In the genomic region with DNA sequence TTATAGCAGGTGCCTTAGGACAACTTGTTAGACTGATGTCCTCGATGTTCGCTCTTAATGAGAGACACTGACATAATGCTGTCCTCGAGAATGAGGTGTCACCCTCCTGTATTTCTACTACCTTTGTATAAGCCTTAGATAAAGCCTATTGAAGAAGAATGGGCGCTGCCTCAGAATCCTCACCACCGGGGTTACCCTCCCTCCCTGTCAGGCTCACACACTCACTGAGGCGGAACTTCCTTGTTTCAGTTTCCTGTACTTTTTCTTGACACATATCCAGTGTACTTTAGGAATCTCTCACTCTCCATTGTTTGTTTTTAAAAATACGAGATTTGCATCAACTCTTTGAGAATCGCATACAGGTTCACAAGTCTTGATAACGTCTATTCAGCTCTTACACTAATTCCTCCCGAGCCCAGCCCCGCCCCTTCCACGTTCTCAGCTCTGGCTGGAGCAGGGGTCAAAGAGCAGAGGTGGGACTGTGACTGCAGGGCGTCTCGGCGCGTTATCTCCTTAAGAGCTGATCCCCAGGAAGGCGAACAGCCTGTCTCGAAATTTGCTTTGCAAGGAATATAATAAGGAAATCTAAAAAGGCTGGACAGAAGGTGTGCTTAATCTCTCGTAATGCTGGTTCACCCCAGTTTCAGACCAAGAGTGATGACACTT, we compare ENCODE assay signal across 9 mouse cellular contexts. TPM values are rescaled to one million over a fixed set of nuclear protein-coding genes. Genes with fewer than 3 reads are reported as not detected.
DNase-seq lines count a peak whose midpoint lies in the region; ATAC-seq and TF ChIP-seq lines count a peak whose summit lies in the region.
"Had no signal": no experiment of that assay in that cellular context is flagged by ENCODE, and none has a peak within 500 bp of the region (broad histone marks: within the 10 kb centered on the region; RNA-seq: fewer than 3 reads in every experiment).

No protein-coding gene starts in this region.

- no peak for TF ChIP-seq POLR2A in embryonic fibroblast, embryonic 13.5 days (IDR thresholded peaks at IDR 0.05; ENCODE audit: low read depth, low read length)

- H3K4me1 ChIP-seq in heart, embryonic 10.5 days, result 0 out of 2 replicates have a peak, but pooled peaks cover 5% of the 10 kb centered on the region
- no peaks in the 10 kb centered on the region; the same call in 1 of the 2 replicates for H3K4me1 ChIP-seq in embryonic fibroblast, embryonic 13.5 days (ENCODE audit: control insufficient read depth, insufficient read depth, low read length)
- no peaks in the 10 kb centered on the region for H3K4me1 ChIP-seq in intestine, embryonic 15.5 days (replicated peaks)
- 0 out of 2 replicates have a peak, but pooled peaks cover 7% of the 10 kb centered on the region for H3K4me1 ChIP-seq in liver, embryonic 15.5 days (replicated peaks)
- H3K4me1 ChIP-seq in neural tube, embryonic 12.5 days, result 0 out of 2 replicates have a peak, but pooled peaks cover 6% of the 10 kb centered on the region

- H3K4me3 ChIP-seq in heart, embryonic 10.5 days, result peak overlapping the region; percentile 59
- peak overlapping the region; percentile 35 for H3K4me3 ChIP-seq in embryonic fibroblast, embryonic 13.5 days (ENCODE audit: insufficient read depth, low read length)
- H3K4me3 ChIP-seq in intestine, embryonic 15.5 days (replicated peaks), result peak overlapping the region; percentile 31
- peak overlapping the region; percentile 41 for H3K4me3 ChIP-seq in liver, embryonic 15.5 days (replicated peaks)
- 0 out of 2 replicates have a peak overlapping the region, but pooled peaks have one; percentile 16 for H3K4me3 ChIP-seq in neural tube, embryonic 12.5 days

- TF ChIP-seq CTCF in embryonic fibroblast, embryonic 13.5 days (IDR thresholded peaks at IDR 0.05; ENCODE audit: borderline replicate concordance, insufficient read depth, low read length), result no peak

- H3K27ac ChIP-seq in heart, embryonic 10.5 days, result peak overlapping the region; percentile 47; the same call in 1 of the 2 replicates
- H3K27ac ChIP-seq in embryonic fibroblast, embryonic 13.5 days (ENCODE audit: insufficient read depth, low read length), result no peak overlapping the region
- H3K27ac ChIP-seq in intestine, embryonic 15.5 days, result no peak overlapping the region
- H3K27ac ChIP-seq in liver, embryonic 15.5 days (replicated peaks), result no peak overlapping the region
- H3K27ac ChIP-seq in neural tube, embryonic 12.5 days, result no peak overlapping the region

- intact Hi-C loops in heart, postnatal 25 days (cut with DNase I), result no loop called here

- H3K4me2 ChIP-seq in intestine, embryonic 15.5 days (replicated peaks), result peak overlapping the region; percentile 59
- peak overlapping the region; percentile 60 for H3K4me2 ChIP-seq in liver, embryonic 15.5 days
- H3K4me2 ChIP-seq in neural tube, embryonic 12.5 days (replicated peaks), result peak overlapping the region; percentile 52

- no peaks in the 10 kb centered on the region for H3K27me3 ChIP-seq in heart, embryonic 10.5 days (ENCODE audit: insufficient read depth, poor library complexity, severe bottlenecking)
- no peaks in the 10 kb centered on the region for H3K27me3 ChIP-seq in intestine, embryonic 15.5 days (replicated peaks)
- H3K27me3 ChIP-seq in liver, embryonic 15.5 days, result no peaks in the 10 kb centered on the region
- no peaks in the 10 kb centered on the region for H3K27me3 ChIP-seq in neural tube, embryonic 12.5 days (replicated peaks)
- H3K27me3 ChIP-seq: Patski had no signal

- no peaks in the 10 kb centered on the region for H3K9me3 ChIP-seq in heart, embryonic 10.5 days
- H3K9me3 ChIP-seq in intestine, embryonic 15.5 days, result no peaks in the 10 kb centered on the region
- H3K9me3 ChIP-seq in liver, embryonic 15.5 days (replicated peaks), result no peaks in the 10 kb centered on the region
- H3K9me3 ChIP-seq in neural tube, embryonic 12.5 days, result no peaks in the 10 kb centered on the region

- WGBS in heart, embryonic 10.5 days, result 13% methylated on average over 19 of the region's 19 CpGs
- 13% methylated on average over 19 of the region's 19 CpGs for WGBS in intestine, embryonic 15.5 days
- WGBS in liver, embryonic 15.5 days (ENCODE audit: insufficient replicate concordance), result 11% methylated on average over 19 of the region's 19 CpGs
- 17% methylated on average over 19 of the region's 19 CpGs for WGBS in neural tube, embryonic 12.5 days

- no peaks in the 10 kb centered on the region for H3K36me3 ChIP-seq in heart, embryonic 10.5 days
- no peaks in the 10 kb centered on the region for H3K36me3 ChIP-seq in intestine, embryonic 15.5 days
- H3K36me3 ChIP-seq in liver, embryonic 15.5 days (replicated peaks), result no peaks in the 10 kb centered on the region
- H3K36me3 ChIP-seq in neural tube, embryonic 12.5 days, result no peaks in the 10 kb centered on the region

- no peak for DNase-seq in heart, embryonic 10.5 days (ENCODE audit: low spot score)
- DNase-seq in heart, postnatal 25 days (ENCODE audit: low spot score), result no peak
- DNase-seq in layer of hippocampus, adult 18-20 months (ENCODE audit: low spot score in 2 of 2), result no peak
- DNase-seq in cerebellum, adult 11-12 months, result no peak

- ATAC-seq in intestine, embryonic 15.5 days, result peak; percentile 94
- ATAC-seq in liver, embryonic 15.5 days (ENCODE audit: insufficient read depth), result no peak
- no peak for ATAC-seq in neural tube, embryonic 12.5 days (ENCODE audit: low FRiP score, low read depth)
- ATAC-seq: Patski had no signal

- H3K9ac ChIP-seq in intestine, embryonic 15.5 days, result no peak overlapping the region
- H3K9ac ChIP-seq in liver, embryonic 15.5 days, result peak overlapping the region; percentile 21; the same call in 1 of the 2 replicates
- H3K9ac ChIP-seq in neural tube, embryonic 12.5 days, result no peak overlapping the region

RNA-seq across cellular contexts. Expression of a gene that starts 4.9 kb away (rescaled TPM):
- polyA plus RNA-seq in heart, embryonic 10.5 days (2016; fragmentation: Nextera tagmentation; extraction: Ambion mirVana), result 0.09 TPM in 1 of 2 replicates, not detected in the other
- not detected for total RNA-seq in heart, postnatal 25 days (2021)
- polyA plus RNA-seq in embryonic fibroblast, embryonic 13.5 days (2011; ENCODE audit: insufficient read length, low read depth, missing spikeins), result 0.33 TPM in 1 of 2 replicates, not detected in the other
- polyA plus RNA-seq in intestine, embryonic 15.5 days (2015; fragmentation: Nextera tagmentation; extraction: Ambion mirVana), result 0.09 TPM in 1 of 2 replicates, not detected in the other
- not detected in 2 replicates for polyA plus RNA-seq in liver, embryonic 15.5 days (2015; fragmentation: Nextera tagmentation; extraction: Ambion mirVana)
- polyA plus RNA-seq in neural tube, embryonic 12.5 days (2016; fragmentation: Nextera tagmentation; extraction: Ambion mirVana), result not detected in 2 replicates
- under 1 TPM in 1 of 2 experiments, not detected in 1; 0.20 TPM for total RNA-seq in layer of hippocampus, adult 18-20 months (2021)

RNA-seq across cellular contexts. Expression of a gene that starts 39.1 kb away (rescaled TPM):
- 0.06 TPM in 1 of 2 replicates, not detected in the other for polyA plus RNA-seq in heart, embryonic 10.5 days (2016; fragmentation: Nextera tagmentation; extraction: Ambion mirVana)
- total RNA-seq in heart, postnatal 25 days (2021), result not detected
- polyA plus RNA-seq in embryonic fibroblast, embryonic 13.5 days (2011; ENCODE audit: insufficient read length, low read depth, missing spikeins), result not detected in 2 replicates
- 0.26 and 0.29 TPM in 2 replicates for polyA plus RNA-seq in intestine, embryonic 15.5 days (2015; fragmentation: Nextera tagmentation; extraction: Ambion mirVana)
- not detected in 2 replicates for polyA plus RNA-seq in liver, embryonic 15.5 days (2015; fragmentation: Nextera tagmentation; extraction: Ambion mirVana)
- 1.0 and 1.6 TPM in 2 replicates for polyA plus RNA-seq in neural tube, embryonic 12.5 days (2016; fragmentation: Nextera tagmentation; extraction: Ambion mirVana)
- under 1 TPM in 1 of 2 experiments, not detected in 1; 0.20 TPM for total RNA-seq in layer of hippocampus, adult 18-20 months (2021)
